Mouse (Mus musculus) layer of hippocampus, postnatal 14 days (tissue): ENCODE results near the gene Nat14. TPM values are rescaled to one million over a fixed set of nuclear protein-coding genes. Genes with fewer than 3 reads are reported as not detected.
A peak's percentile ranks its signal among the peaks of the same experiment; 100 is the strongest.

Experiments
- DNase-seq, 2 experiments: peaks; one replicate each; pipeline ENCODE4 v3.0.0; 2021 to 2022; ENCODE audit warnings: low spot score in 2 of 2, mixed read lengths in 1 of 2
- total RNA-seq, 2 experiments: library from RNA; stranded (reverse); gene quantifications; 2 replicates each; pipeline ENCODE4 v1.2.3; 2021

Gene Nat14
- total RNA-seq, 2 experiments from 2014 or later, result 67.8 to 76.2 TPM

DNA sequence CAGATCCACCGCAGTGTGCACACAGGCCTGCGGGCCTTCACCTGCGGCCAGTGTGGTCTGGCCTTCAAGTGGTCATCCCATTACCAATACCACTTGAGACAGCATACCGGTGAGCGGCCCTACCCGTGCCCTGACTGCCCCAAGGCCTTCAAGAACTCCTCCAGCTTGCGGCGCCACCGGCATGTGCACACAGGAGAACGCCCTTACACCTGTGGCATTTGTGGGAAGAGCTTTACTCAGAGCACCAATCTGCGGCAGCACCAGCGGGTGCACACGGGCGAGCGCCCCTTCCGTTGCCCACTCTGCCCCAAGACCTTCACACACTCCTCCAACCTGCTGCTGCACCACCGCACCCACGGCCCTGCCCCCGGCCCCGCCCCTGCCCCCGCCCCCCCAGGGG lies 2.7 kb upstream of the Nat14 start:
- no peak for DNase-seq

- no peak for DNase-seq
Measured at GRCm38 (mm10) chr7:4919971-4920370, 1.9 kb upstream of the Nat14 start.

DNA sequence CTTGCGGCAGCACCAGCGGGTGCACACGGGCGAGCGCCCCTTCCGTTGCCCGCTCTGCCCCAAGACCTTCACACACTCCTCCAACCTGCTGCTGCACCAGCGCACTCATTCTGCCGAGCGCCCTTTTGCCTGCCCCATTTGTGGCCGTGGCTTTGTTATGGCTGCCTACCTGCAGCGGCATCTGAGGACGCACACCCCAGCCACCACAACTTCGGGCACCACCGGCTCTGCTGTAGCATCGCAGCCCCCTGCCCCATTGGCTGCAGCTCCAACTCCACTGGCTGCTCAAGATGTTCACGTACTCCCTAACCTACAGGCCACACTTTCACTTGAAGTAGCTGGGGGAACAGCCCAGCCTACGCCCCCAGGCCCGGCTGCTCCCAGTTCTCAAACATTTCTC lies 1.3 kb upstream of the Nat14 start:
- DNase-seq, result no peak

- DNase-seq, result no peak
Measured at GRCm38 (mm10) chr7:4920976-4921823, 628 bp upstream of the Nat14 start.

DNA sequence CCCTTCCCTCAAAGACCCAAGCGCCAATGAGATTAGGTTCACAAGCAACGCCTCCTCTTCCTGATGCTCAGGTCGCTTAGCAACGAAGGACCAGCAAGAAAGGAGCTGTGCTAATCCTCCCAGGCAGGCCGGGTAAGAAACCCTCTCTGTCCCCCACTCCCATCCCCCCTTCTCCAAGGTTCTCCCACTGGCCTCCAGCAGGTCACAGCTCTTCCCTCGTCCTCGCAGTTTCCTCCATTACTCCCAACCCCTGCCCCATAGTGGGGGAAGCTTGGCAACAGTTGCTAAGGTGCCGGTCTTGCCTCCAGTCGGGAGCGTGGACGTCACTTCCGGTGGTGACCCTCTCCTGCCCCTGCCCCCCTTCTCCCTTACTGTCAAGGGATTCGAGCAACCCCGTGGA lies 680 bp downstream of the Nat14 start:
- peak; percentile 89 to 90 for DNase-seq

- peak; percentile 81 to 90 for DNase-seq
Measured at GRCm38 (mm10) chr7:4922931-4923565, 1.2 kb downstream of the Nat14 start.

- DNase-seq, result peak; percentile 60 to 65
Measured at GRCm38 (mm10) chr7:4923586-4924364, 1.9 kb downstream of the Nat14 start.

- no peak for DNase-seq
Measured at GRCm38 (mm10) chr7:4924483-4924882, 2.7 kb downstream of the Nat14 start.

- DNase-seq, result peak in 1 of 2 experiments; percentile 59
Measured at GRCm38 (mm10) chr7:4924891-4925301, 3.1 kb downstream of the Nat14 start.

GRCm38 (mm10) chr7:4925441-4926381 lies 3.9 kb downstream of the Nat14 start, which contains the start of gene Ssc5d:
Ssc5d (plus strand) TSS chr7:4925785.
- no peak for DNase-seq

GRCm38 (mm10) chr7:4926849-4927248 lies 5.0 kb downstream of the Nat14 start:
- DNase-seq, result no peak

GRCm38 (mm10) chr7:4927711-4928110 lies 5.9 kb downstream of the Nat14 start:
- no peak for DNase-seq

- no peak for DNase-seq
Measured at GRCm38 (mm10) chr7:4928323-4928722, 6.5 kb downstream of the Nat14 start.

GRCm38 (mm10) chr7:4933103-4933502 lies 11.3 kb downstream of the Nat14 start:
- DNase-seq, result no peak

DNA sequence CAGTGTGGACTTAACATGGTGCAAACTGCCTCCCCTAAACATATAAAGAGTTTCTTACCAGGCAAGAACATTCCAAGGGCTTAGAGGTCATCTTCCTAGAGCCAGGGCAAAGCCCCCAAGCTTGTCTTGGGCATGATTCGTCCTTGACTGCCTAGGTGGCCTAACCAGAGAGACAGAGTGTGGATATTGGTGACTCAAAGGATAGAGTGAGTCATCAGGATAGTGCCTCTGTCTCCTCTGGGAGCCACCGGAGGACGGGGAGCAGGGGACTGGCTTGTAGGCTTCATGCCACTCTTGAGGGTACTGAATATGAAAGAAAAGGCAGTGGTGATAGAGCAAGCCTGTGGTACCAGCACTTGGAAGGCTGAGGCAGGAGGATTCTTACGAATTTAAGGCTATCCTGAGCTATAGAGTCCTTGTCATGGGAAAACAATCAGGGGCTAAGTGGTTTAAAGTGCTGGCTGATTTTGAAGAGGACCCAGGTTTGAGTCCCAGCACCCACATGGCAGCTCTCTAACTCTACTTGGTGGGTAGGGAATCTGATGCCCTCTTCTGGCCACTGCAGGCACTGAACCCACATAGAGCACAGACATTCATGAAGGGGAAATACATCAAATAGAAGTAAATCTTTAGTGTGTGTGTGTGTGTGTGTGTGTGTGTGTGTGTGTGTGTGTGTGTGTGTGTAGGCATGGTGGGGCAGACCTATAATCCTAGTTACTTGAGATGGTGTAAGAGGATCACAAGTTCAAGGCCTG lies 12.5 kb downstream of the Nat14 start:
- DNase-seq, result no peak

DNA sequence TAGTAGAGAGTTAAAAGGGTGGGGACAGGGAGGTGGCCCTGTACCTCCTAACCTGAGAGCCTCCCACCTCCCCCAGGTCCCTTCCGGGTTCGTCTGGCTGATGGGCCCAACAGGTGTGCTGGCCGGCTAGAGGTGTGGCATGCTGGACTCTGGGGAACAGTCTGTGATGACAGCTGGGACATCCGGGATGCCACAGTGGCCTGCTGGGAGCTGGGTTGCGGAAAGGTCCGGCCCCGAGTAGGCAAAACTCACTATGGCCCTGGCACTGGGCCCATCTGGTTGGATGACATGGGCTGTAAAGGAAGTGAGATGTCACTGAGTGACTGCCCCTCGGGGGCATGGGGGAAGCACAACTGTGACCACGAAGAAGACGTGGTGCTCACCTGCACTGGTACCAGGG lies 15.0 kb downstream of the Nat14 start:
- no peak for DNase-seq

- DNase-seq, result no peak
Measured at GRCm38 (mm10) chr7:4937392-4937791, 15.6 kb downstream of the Nat14 start.

GRCm38 (mm10) chr7:4938456-4938855 lies 16.6 kb downstream of the Nat14 start:
- peak in 1 of 2 experiments; percentile 51 for DNase-seq

- peak; percentile 71 to 86 for DNase-seq
Measured at GRCm38 (mm10) chr7:4940068-4940479, 18.2 kb downstream of the Nat14 start.

DNA sequence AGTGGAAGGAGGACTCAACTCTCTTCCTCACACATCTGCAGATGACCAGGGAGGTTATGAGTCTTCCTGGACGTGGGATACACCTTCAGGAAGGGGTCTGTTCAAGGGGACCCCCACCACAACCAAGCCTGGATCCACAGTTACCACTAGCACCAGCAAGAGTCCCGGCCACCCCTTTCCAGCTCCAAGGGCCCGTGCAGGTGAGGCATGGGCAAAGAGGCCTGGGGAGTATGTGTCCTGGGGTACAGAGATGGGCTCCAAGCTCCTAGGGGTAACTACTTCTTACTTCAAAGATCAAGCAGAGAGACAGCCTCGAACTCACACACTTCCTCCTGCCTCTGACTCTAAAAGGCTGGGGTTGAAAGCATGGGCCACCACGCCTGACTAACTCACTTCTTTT lies 20.8 kb downstream of the Nat14 start:
- DNase-seq, result no peak
